Mouse (Mus musculus) kidney, postnatal 0 days (tissue): ENCODE results near the gene Ift27. TPM values are rescaled to one million over a fixed set of nuclear protein-coding genes. Genes with fewer than 3 reads are reported as not detected.
A peak's percentile ranks its signal among the peaks of the same experiment; 100 is the strongest.

Source experiments
- ATAC-seq: fragments of 200-750 bp; cut with Nextera tagmentation; replicated peaks from 2 replicates; pipeline ENCODE4 v1.8.0; 2017; ENCODE audit warnings: low read depth, moderate number of reproducible peaks, moderate TSS enrichment, moderate library complexity; ENCODE audit not compliant: low FRiP score
- DNase-seq: peaks from one replicate; pipeline ENCODE4 v3.0.0-alpha.2; 2016; ENCODE audit warnings: low spot score
- H3K27ac ChIP-seq: fragments of 300-500 bp; sonication (generic); 2 replicates; pipeline ENCODE4 v1.5.1; 2014; ENCODE audit warnings: mild to moderate bottlenecking
- H3K27me3 ChIP-seq: fragments of 300-500 bp; sonication (generic); 2 replicates; pipeline ENCODE4 v1.6.1; 2014; ENCODE audit warnings: low read length, mixed read lengths; ENCODE audit not compliant: insufficient read depth
- H3K36me3 ChIP-seq: fragments of 300-500 bp; sonication (generic); 2 replicates; pipeline ENCODE4 v1.6.1; 2014; ENCODE audit warnings: low read length, mixed read lengths; ENCODE audit not compliant: insufficient read depth
- H3K4me1 ChIP-seq: fragments of 300-500 bp; sonication (generic); replicated peaks from 2 replicates; pipeline ENCODE4 v1.6.1; 2014; ENCODE audit warnings: antibody characterized with exemption, low read length, mixed read lengths; ENCODE audit not compliant: insufficient read depth
- H3K4me2 ChIP-seq: fragments of 300-500 bp; sonication (generic); 2 replicates; pipeline ENCODE4 v1.6.1; 2014; ENCODE audit warnings: mild to moderate bottlenecking, low read length, moderate library complexity, mixed read lengths
- H3K4me3 ChIP-seq: fragments of 300-500 bp; sonication (generic); replicated peaks from 2 replicates; pipeline ENCODE4 v1.5.1; 2014; ENCODE audit warnings: low read depth, low read length
- H3K9ac ChIP-seq: fragments of 300-500 bp; sonication (generic); 2 replicates; pipeline ENCODE4 v1.6.1; 2014; ENCODE audit warnings: low read depth, low read length
- H3K9me3 ChIP-seq: fragments of 300-500 bp; sonication (generic); replicated peaks from 2 replicates; pipeline ENCODE4 v1.6.1; 2016; ENCODE audit warnings: low read length, inconsistent platforms, mixed read lengths
- CTCF ChIP-seq: IDR thresholded peaks from 2 replicates; pipeline ENCODE4 v1.5.1; 2016; ENCODE audit warnings: antibody characterized with exemption, low read depth, mild to moderate bottlenecking, moderate library complexity
- WGBS: fragments of 180-500 bp; shearing (Covaris S2); extraction: QIAGEN DNeasy Blood & Tissue Kit; methylation state at CpG from one replicate; pipeline ENCODE4 v1.1.7; 2014; 5-methylcytosine and 5-hydroxymethylcytosine counted together
- polyA plus RNA-seq: library from polyadenylated mRNA; unstranded; fragments of >200 nt; fragmentation: Nextera tagmentation; extraction: Ambion mirVana; gene quantifications from 2 replicates; pipeline ENCODE4 v1.2.1, GENCODE M21; 2015

Ift27 gene
- polyA plus RNA-seq, 1 experiment from 2014 or later: 74.7 TPM

GRCm38 (mm10) chr15:78119248-78119647 lies 54.7 kb downstream of the Ift27 start:
- H3K4me2 ChIP-seq: peak overlapping the region; percentile 49
- no peak overlapping the region for H3K9ac ChIP-seq
- no peaks in the 10 kb centered on the region for H3K27me3 ChIP-seq
- no peaks in the 10 kb centered on the region for H3K36me3 ChIP-seq
- WGBS: 5% methylated on average over 35 of the region's 39 CpGs
- no peak overlapping the region for H3K27ac ChIP-seq
- ATAC-seq (0 out of 2 replicates have a peak, but pooled peaks have one; percentile 11), DNase-seq (peak; percentile 0)
- no peak for TF ChIP-seq CTCF
- no peaks in the 10 kb centered on the region for H3K4me1 ChIP-seq
- no peak overlapping the region for H3K4me3 ChIP-seq
- H3K9me3 ChIP-seq: no peaks in the 10 kb centered on the region

- no peaks in the 10 kb centered on the region for H3K9me3 ChIP-seq
- TF ChIP-seq CTCF: no peak
- DNase-seq: no peak
- no peak overlapping the region for H3K27ac ChIP-seq
- H3K4me1 ChIP-seq: no peaks in the 10 kb centered on the region
- H3K4me3 ChIP-seq: no peak overlapping the region
- no peak for ATAC-seq
- H3K36me3 ChIP-seq: no peaks in the 10 kb centered on the region
- H3K9ac ChIP-seq: no peak overlapping the region
- 71% methylated on average over 16 of the region's 18 CpGs for WGBS
- no peak overlapping the region for H3K4me2 ChIP-seq
- no peaks in the 10 kb centered on the region for H3K27me3 ChIP-seq
Observed at GRCm38 (mm10) chr15:78118275-78118995, 55.5 kb downstream of the Ift27 start.

- H3K36me3 ChIP-seq: no peaks in the 10 kb centered on the region
- WGBS: 90% methylated on average over 16 of the region's 16 CpGs
Observed at GRCm38 (mm10) chr15:78117731-78118130, 56.2 kb downstream of the Ift27 start.

GRCm38 (mm10) chr15:78116936-78117335 lies 57.0 kb downstream of the Ift27 start:
- 83% methylated on average over 10 of the region's 10 CpGs for WGBS
- TF ChIP-seq CTCF: no peak
- Histone ChIP-seq H3K9ac (no peak overlapping the region), H3K27ac (no peak overlapping the region), H3K4me1 (no peaks in the 10 kb centered on the region), H3K4me2 (no peak overlapping the region), H3K9me3 (no peaks in the 10 kb centered on the region), H3K36me3 (no peaks in the 10 kb centered on the region), H3K4me3 (no peak overlapping the region), H3K27me3 (no peaks in the 10 kb centered on the region)
- DNase-seq (no peak), ATAC-seq (no peak)

More at GRCm38 (mm10) chr15:78117731-78118130, 56.2 kb downstream of the Ift27 start:
- H3K4me3 ChIP-seq: no peak overlapping the region
- H3K9ac ChIP-seq: no peak overlapping the region
- TF ChIP-seq CTCF: no peak
- no peak for ATAC-seq
- H3K27me3 ChIP-seq: no peaks in the 10 kb centered on the region
- no peaks in the 10 kb centered on the region for H3K4me1 ChIP-seq
- H3K27ac ChIP-seq: no peak overlapping the region
- no peak overlapping the region for H3K4me2 ChIP-seq
- H3K9me3 ChIP-seq: no peaks in the 10 kb centered on the region
- no peak for DNase-seq

GRCm38 (mm10) chr15:78116244-78116643 lies 57.7 kb downstream of the Ift27 start:
- ATAC-seq (no peak), DNase-seq (no peak)
- no peaks in the 10 kb centered on the region for H3K4me1 ChIP-seq
- no peaks in the 10 kb centered on the region for H3K36me3 ChIP-seq
- WGBS: 74% methylated on average over 10 of the region's 10 CpGs
- no peak for TF ChIP-seq CTCF
- H3K27ac ChIP-seq: no peak overlapping the region
- H3K4me2 ChIP-seq: no peak overlapping the region
- H3K4me3 ChIP-seq: no peak overlapping the region
- no peak overlapping the region for H3K9ac ChIP-seq
- no peaks in the 10 kb centered on the region for H3K9me3 ChIP-seq
- no peaks in the 10 kb centered on the region for H3K27me3 ChIP-seq

Other genes starting within 250 kb of the Ift27 start
- gene Txn2, start 245.1 kb downstream of the Ift27 start, polyA plus RNA-seq: 245 and 253 TPM in 2 replicates
- 3.2 TPM in 2 replicates for gene Foxred2, start 217.4 kb downstream of the Ift27 start, polyA plus RNA-seq
- gene Eif3d, start 203.3 kb downstream of the Ift27 start, polyA plus RNA-seq: 120 and 132 TPM in 2 replicates
- not detected in 2 replicates for gene Cacng2, start 54.1 kb downstream of the Ift27 start, polyA plus RNA-seq
- 0.24 and 0.43 TPM in 2 replicates for gene Pvalb, start 32.3 kb upstream of the Ift27 start, polyA plus RNA-seq
- gene Ncf4, start 70.7 kb upstream of the Ift27 start, polyA plus RNA-seq: 2.3 and 3.9 TPM in 2 replicates
- 0.20 and 0.39 TPM in 2 replicates for gene Csf2rb2, start 131.6 kb upstream of the Ift27 start, polyA plus RNA-seq
- gene Csf2rb, start 151.6 kb upstream of the Ift27 start, polyA plus RNA-seq: 1.1 and 1.8 TPM in 2 replicates
- gene Tex33, start 221.8 kb upstream of the Ift27 start, polyA plus RNA-seq: not detected in 2 replicates
- gene Tst, start 231.8 kb upstream of the Ift27 start, polyA plus RNA-seq: 128 and 131 TPM in 2 replicates
- 3.0 and 4.6 TPM in 2 replicates for gene Mpst, start 232.3 kb upstream of the Ift27 start, polyA plus RNA-seq